Mouse (Mus musculus): ENCODE measurements around the gene Slc30a7. TPM values are rescaled to one million over a fixed set of nuclear protein-coding genes. Genes with fewer than 3 reads are reported as not detected.
"Not testable (repeated sequence)": the region's sequence is repeated elsewhere in the genome, so short reads cannot be mapped to it uniquely, and the experiment has no call there.

Slc30a7 gene
- polyA plus RNA-seq, 1 experiment from 2014 or later, result 19.8 TPM

DNA sequence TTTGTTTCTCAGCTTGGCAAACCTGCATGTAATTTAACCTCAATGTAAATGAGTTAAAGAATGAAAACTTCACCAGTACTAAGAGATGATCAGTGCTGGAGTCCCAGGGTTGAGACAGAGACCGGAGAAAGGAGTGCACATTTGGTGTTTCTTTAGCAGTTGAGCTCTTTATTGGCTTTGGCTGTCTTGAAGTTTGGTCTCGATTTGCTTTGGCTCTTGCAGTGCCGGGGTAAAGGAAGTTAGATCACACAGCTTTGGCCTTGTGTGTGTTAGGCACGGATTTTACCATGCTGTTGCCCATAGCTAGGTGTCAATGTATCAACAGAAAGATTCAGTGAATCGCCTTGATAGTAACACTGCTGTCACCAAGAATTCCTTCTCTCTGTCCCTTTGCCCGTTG, 75.5 kb downstream of the Slc30a7 start:
- H3K4me2 ChIP-seq, result no peak overlapping the region
- 88% methylated on average over 6 of the region's 6 CpGs for WGBS (ENCODE audit: insufficient replicate concordance)
- no peaks in the 10 kb centered on the region for H3K4me1 ChIP-seq (ENCODE audit: control insufficient read depth, insufficient read depth, low read length)
- no peaks in the 10 kb centered on the region for H3K27me3 ChIP-seq (ENCODE audit: control insufficient read depth, insufficient read depth, low read length)
- H3K9me3 ChIP-seq (replicated peaks; ENCODE audit: control insufficient read depth, low read length), result no peaks in the 10 kb centered on the region
- no peaks in the 10 kb centered on the region for H3K36me3 ChIP-seq (ENCODE audit: control insufficient read depth, insufficient read depth, low read length)
- no peak for ATAC-seq (replicated peaks; ENCODE audit: insufficient number of reproducible peaks, low FRiP score, low TSS enrichment)
- H3K4me3 ChIP-seq (ENCODE audit: low read depth, low read length), result no peak overlapping the region
- H3K27ac ChIP-seq (ENCODE audit: low read depth, low read length), result no peak overlapping the region
- no peak overlapping the region for H3K9ac ChIP-seq (ENCODE audit: low read depth, low read length)

DNA sequence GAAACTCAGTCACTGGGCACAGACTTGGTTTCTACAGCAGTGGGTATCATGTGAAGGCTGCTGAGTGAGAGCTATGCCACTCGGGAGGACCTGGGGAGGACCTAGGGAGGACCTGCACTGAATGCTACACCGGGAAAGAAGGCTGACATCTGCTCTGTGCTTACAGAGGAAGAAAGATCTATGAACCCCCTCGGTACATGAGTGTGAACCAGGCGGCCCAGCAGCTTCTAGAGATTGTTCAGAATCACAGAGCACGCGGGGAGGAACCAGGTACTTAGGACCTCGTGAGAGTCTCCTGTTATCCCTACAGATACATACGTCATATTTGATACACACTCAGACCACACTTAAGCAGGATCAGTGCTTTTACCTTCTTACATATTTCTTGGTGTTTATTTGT, 80.7 kb downstream of the Slc30a7 start:
- 88% methylated on average over 8 of the region's 8 CpGs for WGBS (ENCODE audit: insufficient replicate concordance)
- H3K4me3 ChIP-seq (ENCODE audit: low read depth, low read length), result no peak overlapping the region
- no peak overlapping the region for H3K27ac ChIP-seq (ENCODE audit: low read depth, low read length)
- H3K9ac ChIP-seq (ENCODE audit: low read depth, low read length), result no peak overlapping the region
- H3K4me1 ChIP-seq (ENCODE audit: control insufficient read depth, insufficient read depth, low read length), result peaks cover 3% of the 10 kb centered on the region; the same call in 1 of the 2 replicates
- ATAC-seq (replicated peaks; ENCODE audit: insufficient number of reproducible peaks, low FRiP score, low TSS enrichment), result no peak
- H3K4me2 ChIP-seq, result no peak overlapping the region
- no peaks in the 10 kb centered on the region for H3K9me3 ChIP-seq (replicated peaks; ENCODE audit: control insufficient read depth, low read length)
- no peaks in the 10 kb centered on the region for H3K27me3 ChIP-seq (ENCODE audit: control insufficient read depth, insufficient read depth, low read length)
- H3K36me3 ChIP-seq (ENCODE audit: control insufficient read depth, insufficient read depth, low read length), result no peaks in the 10 kb centered on the region

DNA sequence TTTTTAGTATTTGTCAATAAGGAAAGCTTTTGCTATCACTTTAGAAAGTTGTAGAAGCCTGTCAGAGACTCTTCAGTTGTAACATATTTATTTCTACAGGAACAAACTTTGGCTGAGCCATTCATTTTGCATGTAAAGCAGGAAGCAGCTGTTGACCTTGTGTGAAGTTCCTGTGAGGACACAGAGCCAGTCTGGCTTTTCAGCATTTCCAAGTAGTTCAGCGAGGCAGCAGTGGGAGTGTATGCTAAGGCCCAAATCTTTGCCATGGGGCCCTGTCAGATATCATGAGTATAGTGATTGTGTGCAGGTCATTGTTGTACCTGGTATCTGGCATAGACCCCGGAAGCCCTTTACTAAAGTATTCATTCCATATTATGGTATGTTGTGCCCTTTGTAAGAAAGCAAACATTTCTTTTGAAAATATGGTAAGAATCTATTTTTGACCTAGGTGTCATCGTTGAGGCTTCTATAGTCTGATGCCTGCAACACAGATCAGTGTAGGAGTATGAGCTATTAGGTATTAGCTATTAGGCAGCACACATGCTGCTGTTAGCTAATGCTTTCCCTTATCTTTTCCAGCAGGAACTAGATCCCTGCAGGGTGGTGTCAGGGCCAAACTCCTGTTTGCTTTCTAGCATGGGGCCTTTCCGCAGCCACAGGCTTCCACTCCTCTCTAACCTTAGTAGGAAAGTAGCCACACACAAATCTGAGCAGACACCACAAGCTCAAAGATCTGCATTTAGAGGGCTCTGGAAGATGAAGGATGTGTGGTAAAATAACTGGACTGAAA, 82.6 kb downstream of the Slc30a7 start:
- Histone ChIP-seq H3K9ac (ENCODE audit: low read depth, low read length) (no peak overlapping the region), H3K4me1 (ENCODE audit: control insufficient read depth, insufficient read depth, low read length) (peaks cover 3% of the 10 kb centered on the region; the same call in 1 of the 2 replicates), H3K4me3 (ENCODE audit: low read depth, low read length) (no peak overlapping the region), H3K4me2 (no peak overlapping the region), H3K36me3 (ENCODE audit: control insufficient read depth, insufficient read depth, low read length) (no peaks in the 10 kb centered on the region), H3K27me3 (ENCODE audit: control insufficient read depth, insufficient read depth, low read length) (no peaks in the 10 kb centered on the region), H3K27ac (ENCODE audit: low read depth, low read length) (no peak overlapping the region), H3K9me3 (replicated peaks; ENCODE audit: control insufficient read depth, low read length) (no peaks in the 10 kb centered on the region)
- WGBS (ENCODE audit: insufficient replicate concordance), result 70% methylated on average over 4 of the region's 4 CpGs
- no peak for ATAC-seq (replicated peaks; ENCODE audit: insufficient number of reproducible peaks, low FRiP score, low TSS enrichment)

DNA sequence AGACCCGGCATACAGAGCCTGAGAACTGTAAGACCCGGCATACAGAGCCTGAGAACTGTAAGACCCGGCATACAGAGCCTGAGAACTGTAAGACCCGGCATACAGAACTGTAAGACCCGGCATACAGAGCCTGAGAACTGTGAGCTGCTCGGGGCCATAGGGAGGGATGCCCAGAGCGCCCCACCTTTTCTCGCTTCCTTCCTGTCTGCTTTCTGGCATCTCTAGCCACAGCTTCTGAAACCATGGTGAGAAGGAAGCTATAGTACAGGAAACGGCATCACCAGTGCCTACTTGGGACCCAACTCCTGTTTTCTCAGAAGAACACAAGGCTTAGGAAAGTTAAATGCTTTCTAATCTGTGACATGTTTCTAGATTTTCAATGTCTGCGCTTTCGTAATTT, 99.8 kb downstream of the Slc30a7 start:
- H3K9ac ChIP-seq (ENCODE audit: low read depth, low read length); H3K4me1 ChIP-seq (ENCODE audit: control insufficient read depth, insufficient read depth, low read length); H3K4me2 ChIP-seq; ATAC-seq (replicated peaks; ENCODE audit: insufficient number of reproducible peaks, low FRiP score, low TSS enrichment); H3K27ac ChIP-seq (ENCODE audit: low read depth, low read length); H3K4me3 ChIP-seq (ENCODE audit: low read depth, low read length); H3K27me3 ChIP-seq (ENCODE audit: control insufficient read depth, insufficient read depth, low read length); H3K36me3 ChIP-seq (ENCODE audit: control insufficient read depth, insufficient read depth, low read length); H3K9me3 ChIP-seq (replicated peaks; ENCODE audit: control insufficient read depth, low read length): not testable (repeated sequence)
- 95% methylated on average over 10 of the region's 11 CpGs for WGBS (ENCODE audit: insufficient replicate concordance)

GRCm38 (mm10) chr3:115905567-115905966, 101.6 kb downstream of the Slc30a7 start:
- ATAC-seq (replicated peaks; ENCODE audit: insufficient number of reproducible peaks, low FRiP score, low TSS enrichment), result no peak
- no peak overlapping the region for H3K4me2 ChIP-seq

DNA sequence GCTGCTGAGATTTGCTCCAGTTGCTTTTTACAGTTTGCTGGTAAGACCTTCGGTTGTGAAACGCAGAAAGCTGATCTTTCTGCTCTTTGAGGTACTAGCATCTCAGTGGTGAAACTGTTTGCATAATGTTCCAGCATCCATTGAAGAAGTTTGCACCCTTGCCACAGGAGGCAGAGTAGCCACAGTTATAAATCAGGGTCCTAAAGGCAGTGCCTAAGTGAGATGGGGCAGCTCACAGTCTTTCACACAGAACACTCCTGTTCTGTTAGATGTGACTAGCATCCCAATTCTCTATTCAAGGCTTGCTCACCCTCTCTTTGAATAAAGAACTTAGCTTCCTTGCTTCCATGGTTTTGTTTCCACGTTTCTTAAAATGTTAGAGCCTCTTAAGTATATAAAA, 102.1 kb downstream of the Slc30a7 start:
- no peak overlapping the region for H3K4me3 ChIP-seq (ENCODE audit: low read depth, low read length)
- ATAC-seq (replicated peaks; ENCODE audit: insufficient number of reproducible peaks, low FRiP score, low TSS enrichment), result no peak
- no peaks in the 10 kb centered on the region for H3K4me1 ChIP-seq (ENCODE audit: control insufficient read depth, insufficient read depth, low read length)
- peaks cover 5% of the 10 kb centered on the region; the same call in 1 of the 2 replicates for H3K36me3 ChIP-seq (ENCODE audit: control insufficient read depth, insufficient read depth, low read length)
- no peaks in the 10 kb centered on the region for H3K9me3 ChIP-seq (replicated peaks; ENCODE audit: control insufficient read depth, low read length)
- no peaks in the 10 kb centered on the region for H3K27me3 ChIP-seq (ENCODE audit: control insufficient read depth, insufficient read depth, low read length)
- no peak overlapping the region for H3K9ac ChIP-seq (ENCODE audit: low read depth, low read length)
- H3K27ac ChIP-seq (ENCODE audit: low read depth, low read length), result no peak overlapping the region
- WGBS (ENCODE audit: insufficient replicate concordance), result 87% methylated on average over 3 of the region's 3 CpGs
- no peak overlapping the region for H3K4me2 ChIP-seq

More at GRCm38 (mm10) chr3:115905567-115905966, 101.6 kb downstream of the Slc30a7 start:
- Histone ChIP-seq H3K9ac (ENCODE audit: low read depth, low read length) (no peak overlapping the region), H3K27ac (ENCODE audit: low read depth, low read length) (no peak overlapping the region), H3K4me3 (ENCODE audit: low read depth, low read length) (no peak overlapping the region), H3K4me1 (ENCODE audit: control insufficient read depth, insufficient read depth, low read length) (no peaks in the 10 kb centered on the region), H3K9me3 (replicated peaks; ENCODE audit: control insufficient read depth, low read length) (no peaks in the 10 kb centered on the region), H3K36me3 (ENCODE audit: control insufficient read depth, insufficient read depth, low read length) (peaks cover 5% of the 10 kb centered on the region; the same call in 1 of the 2 replicates), H3K27me3 (ENCODE audit: control insufficient read depth, insufficient read depth, low read length) (no peaks in the 10 kb centered on the region)
- 91% methylated on average over 4 of the region's 4 CpGs for WGBS (ENCODE audit: insufficient replicate concordance)

DNA sequence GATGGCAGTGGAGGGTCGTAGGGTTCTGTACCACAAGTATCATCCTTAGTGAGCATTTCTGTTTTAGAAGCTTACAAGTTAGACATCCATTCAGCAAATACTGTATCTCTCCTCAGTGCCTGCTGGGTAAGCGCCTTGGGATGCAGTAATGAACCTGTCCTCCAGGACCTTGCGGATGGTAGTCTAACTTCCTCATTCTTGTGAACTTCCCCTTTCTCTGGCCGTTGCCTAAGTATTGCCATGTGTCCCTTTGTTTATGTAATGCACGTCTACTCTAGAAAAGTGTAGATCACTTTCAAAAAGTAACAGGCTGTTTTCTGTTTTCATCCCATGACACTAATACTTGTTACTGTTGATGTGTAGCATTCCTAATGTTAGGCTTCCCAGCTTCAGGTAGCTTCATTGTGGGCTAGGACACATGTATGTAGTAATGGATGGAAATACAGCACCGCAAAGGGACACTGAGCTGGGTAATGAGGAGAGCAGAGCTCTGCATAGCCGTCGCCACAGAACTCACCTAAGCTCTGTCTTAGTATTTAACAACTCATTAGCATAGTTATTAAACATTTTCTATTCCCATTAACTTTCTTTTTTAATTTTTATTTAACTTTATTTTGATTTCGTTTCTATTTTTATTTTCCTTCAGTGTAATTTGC, 104.8 kb downstream of the Slc30a7 start:
- Histone ChIP-seq H3K9me3 (replicated peaks; ENCODE audit: control insufficient read depth, low read length) (no peaks in the 10 kb centered on the region), H3K4me3 (ENCODE audit: low read depth, low read length) (no peak overlapping the region), H3K4me1 (ENCODE audit: control insufficient read depth, insufficient read depth, low read length) (no peaks in the 10 kb centered on the region), H3K4me2 (no peak overlapping the region), H3K9ac (ENCODE audit: low read depth, low read length) (no peak overlapping the region), H3K36me3 (ENCODE audit: control insufficient read depth, insufficient read depth, low read length) (peaks cover 5% of the 10 kb centered on the region; the same call in 1 of the 2 replicates), H3K27me3 (ENCODE audit: control insufficient read depth, insufficient read depth, low read length) (no peaks in the 10 kb centered on the region), H3K27ac (ENCODE audit: low read depth, low read length) (no peak overlapping the region)
- no peak for ATAC-seq (replicated peaks; ENCODE audit: insufficient number of reproducible peaks, low FRiP score, low TSS enrichment)
- WGBS (ENCODE audit: insufficient replicate concordance), result 88% methylated on average over 9 of the region's 9 CpGs

- 84% methylated on average over 3 of the region's 3 CpGs for WGBS (ENCODE audit: insufficient replicate concordance)
- Histone ChIP-seq H3K4me3 (ENCODE audit: low read depth, low read length) (no peak overlapping the region), H3K27me3 (ENCODE audit: control insufficient read depth, insufficient read depth, low read length) (no peaks in the 10 kb centered on the region), H3K27ac (ENCODE audit: low read depth, low read length) (no peak overlapping the region), H3K9me3 (replicated peaks; ENCODE audit: control insufficient read depth, low read length) (no peaks in the 10 kb centered on the region), H3K9ac (ENCODE audit: low read depth, low read length) (no peak overlapping the region), H3K4me2 (no peak overlapping the region), H3K36me3 (ENCODE audit: control insufficient read depth, insufficient read depth, low read length) (peaks cover 3% of the 10 kb centered on the region; the same call in 1 of the 2 replicates), H3K4me1 (ENCODE audit: control insufficient read depth, insufficient read depth, low read length) (no peaks in the 10 kb centered on the region)
- no peak for ATAC-seq (replicated peaks; ENCODE audit: insufficient number of reproducible peaks, low FRiP score, low TSS enrichment)
Measured at GRCm38 (mm10) chr3:115898354-115898948, 108.8 kb downstream of the Slc30a7 start.
